In the genomic region with DNA sequence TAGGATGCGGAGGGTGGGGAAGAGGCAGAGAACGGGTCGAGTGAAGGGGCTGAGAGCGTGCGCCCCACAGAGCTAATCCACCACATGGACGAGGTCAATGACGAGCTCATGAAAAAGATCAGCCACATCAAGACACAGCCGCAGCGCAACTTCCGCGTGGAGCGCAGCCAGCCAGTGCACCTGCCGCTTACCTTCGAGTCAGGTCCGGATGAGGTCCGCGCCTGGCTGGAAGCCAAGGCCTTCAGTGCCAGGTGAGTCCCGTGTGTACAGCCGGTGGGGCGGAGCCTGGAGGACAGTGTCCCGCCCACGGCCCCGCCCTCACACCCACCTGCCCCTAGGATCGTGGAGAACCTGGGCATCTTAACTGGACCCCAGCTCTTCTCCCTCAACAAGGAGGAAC, we compare ENCODE assay signal across 9 mouse cellular contexts. TPM values are rescaled to one million over a fixed set of nuclear protein-coding genes. Genes with fewer than 3 reads are reported as not detected.
A peak's percentile ranks its signal among the peaks of the same experiment; 100 is the strongest.
DNase-seq lines count a peak whose midpoint lies in the region; ATAC-seq and TF ChIP-seq lines count a peak whose summit lies in the region.
"Had no signal": no experiment of that assay in that cellular context is flagged by ENCODE, and none has a peak within 500 bp of the region (broad histone marks: within the 10 kb centered on the region; RNA-seq: fewer than 3 reads in every experiment).

No protein-coding gene starts in this region.

- no peak for DNase-seq in embryonic facial prominence, embryonic 10.5 days (ENCODE audit: low spot score)
- no peak for DNase-seq in ES-E14 (ENCODE audit: low read depth, low spot score)
- peak; percentile 65 for DNase-seq in lung, postnatal 10 days
- DNase-seq in gastrocnemius, adult 8-10 months (ENCODE audit: low spot score in 2 of 2): no peak
- no peak for DNase-seq in adrenal gland, postnatal 14 days
- no peak for DNase-seq in heart, postnatal 25 days (ENCODE audit: low spot score)

- in situ Hi-C loops in ES-E14 (cut with MboI; ENCODE audit: low sequenced_read_pairs in 2 of 2, unreplicated experiment in 2 of 2): no loop called here

- no peaks in the 10 kb centered on the region for H3K9me3 ChIP-seq in embryonic facial prominence, embryonic 12.5 days
- H3K9me3 ChIP-seq in embryonic facial prominence, embryonic 10.5 days: no peaks in the 10 kb centered on the region
- no peaks in the 10 kb centered on the region for H3K9me3 ChIP-seq in ES-E14 (ENCODE audit: control insufficient read depth, insufficient read depth, low read depth, low read length)
- H3K9me3 ChIP-seq in intestine, embryonic 15.5 days: no peaks in the 10 kb centered on the region
- H3K9me3 ChIP-seq: megakaryocyte, embryonic 14.5 days had no signal

- no peaks in the 10 kb centered on the region for H3K36me3 ChIP-seq in embryonic facial prominence, embryonic 12.5 days
- H3K36me3 ChIP-seq in embryonic facial prominence, embryonic 10.5 days (replicated peaks): no peaks in the 10 kb centered on the region
- no peaks in the 10 kb centered on the region for H3K36me3 ChIP-seq in ES-E14 (ENCODE audit: control insufficient read depth, insufficient read depth, low read length, poor library complexity, severe bottlenecking)
- 0 out of 2 replicates have a peak, but pooled peaks cover 2% of the 10 kb centered on the region for H3K36me3 ChIP-seq in intestine, embryonic 15.5 days

- no peak overlapping the region for H3K4me3 ChIP-seq in embryonic facial prominence, embryonic 12.5 days
- no peak overlapping the region for H3K4me3 ChIP-seq in embryonic facial prominence, embryonic 10.5 days
- H3K4me3 ChIP-seq in ES-E14 (ENCODE audit: insufficient read depth in 1 of 2, low read depth in 1 of 2, low read length in 2 of 2, poor library complexity in 1 of 2, severe bottlenecking in 1 of 2): peak overlapping the region in 1 of 2 experiments; percentile 57; a peak in 3 of 4 replicates
- H3K4me3 ChIP-seq in intestine, embryonic 15.5 days (replicated peaks): no peak overlapping the region
- H3K4me3 ChIP-seq: megakaryocyte, embryonic 14.5 days had no signal

- WGBS in embryonic facial prominence, embryonic 12.5 days: 13% methylated on average over 24 of the region's 24 CpGs
- 12% methylated on average over 24 of the region's 24 CpGs for WGBS in embryonic facial prominence, embryonic 10.5 days
- 14% methylated on average over 24 of the region's 24 CpGs for WGBS in intestine, embryonic 15.5 days

- intact Hi-C loops in heart, postnatal 25 days (cut with DNase I): loop anchor here (5.0 to 10.0 kb wide), 2 partner anchors 99 to 267 kb away; no protein-coding TSS in a partner anchor

- ATAC-seq in embryonic facial prominence, embryonic 12.5 days (ENCODE audit: insufficient number of reproducible peaks, insufficient read depth, low FRiP score, low TSS enrichment): no peak
- peak; percentile 87 for ATAC-seq in intestine, embryonic 15.5 days

- H3K27me3 ChIP-seq in embryonic facial prominence, embryonic 12.5 days: peaks cover 24% of the 10 kb centered on the region
- H3K27me3 ChIP-seq in embryonic facial prominence, embryonic 10.5 days (replicated peaks; ENCODE audit: low read depth, poor library complexity, severe bottlenecking): peaks cover 59% of the 10 kb centered on the region
- H3K27me3 ChIP-seq in intestine, embryonic 15.5 days (replicated peaks): no peaks in the 10 kb centered on the region; the same call in 1 of the 2 replicates

- H3K4me1 ChIP-seq in embryonic facial prominence, embryonic 12.5 days: no peaks in the 10 kb centered on the region
- H3K4me1 ChIP-seq in embryonic facial prominence, embryonic 10.5 days: peaks cover 9% of the 10 kb centered on the region; the same call in 1 of the 2 replicates
- H3K4me1 ChIP-seq in ES-E14 (ENCODE audit: control insufficient read depth in 2 of 2, insufficient read depth in 2 of 2, low read length in 2 of 2, poor library complexity in 1 of 2): peaks cover 0 to 9% of the 10 kb centered on the region in 2 experiments; a peak in 2 of 4 replicates
- H3K4me1 ChIP-seq in intestine, embryonic 15.5 days (replicated peaks): peaks cover 10% of the 10 kb centered on the region; the same call in 1 of the 2 replicates

- 0 out of 2 replicates have a peak overlapping the region, but pooled peaks have one; percentile 7 for H3K4me2 ChIP-seq in embryonic facial prominence, embryonic 12.5 days (replicated peaks)
- 0 out of 2 replicates have a peak overlapping the region, but pooled peaks have one; percentile 9 for H3K4me2 ChIP-seq in intestine, embryonic 15.5 days (replicated peaks)

- no peak overlapping the region for H3K9ac ChIP-seq in embryonic facial prominence, embryonic 12.5 days
- peak overlapping the region; percentile 6; the same call in 1 of the 2 replicates for H3K9ac ChIP-seq in ES-E14 (ENCODE audit: insufficient read depth, low read depth, low read length, poor library complexity, severe bottlenecking)
- H3K9ac ChIP-seq in intestine, embryonic 15.5 days: no peak overlapping the region

- no peak overlapping the region for H3K27ac ChIP-seq in embryonic facial prominence, embryonic 12.5 days
- H3K27ac ChIP-seq in embryonic facial prominence, embryonic 10.5 days (replicated peaks): no peak overlapping the region
- no peak overlapping the region for H3K27ac ChIP-seq in ES-E14 (ENCODE audit: insufficient read depth, low read depth, low read length, poor library complexity, severe bottlenecking)
- peak overlapping the region; percentile 36; the same call in 1 of the 2 replicates for H3K27ac ChIP-seq in intestine, embryonic 15.5 days

TF ChIP-seq in ES-E14, 5 proteins besides CTCF, POLR2A, EP300 and RAD21:
- TF ChIP-seq CHD2 (IDR thresholded peaks at IDR 0.05; ENCODE audit: low read depth, low read length): no peak
- no peak for TF ChIP-seq ZNF384 (IDR thresholded peaks at IDR 0.05; ENCODE audit: low read depth, low read length)

RNA-seq across cellular contexts. Expression of a gene that starts 22.8 kb away (rescaled TPM):
- polyA plus RNA-seq in embryonic facial prominence, embryonic 12.5 days (2016; fragmentation: Nextera tagmentation; extraction: Ambion mirVana): 5.6 and 5.7 TPM in 2 replicates
- polyA plus RNA-seq in embryonic facial prominence, embryonic 10.5 days (2016; fragmentation: Nextera tagmentation; extraction: Ambion mirVana): 12.1 and 13.0 TPM in 2 replicates
- total RNA-seq in ES-E14 (2012; rRNA removed): 9.7 and 10.4 TPM in 2 replicates
- 117 and 133 TPM in 2 replicates for polyA plus RNA-seq in intestine, embryonic 15.5 days (2015; fragmentation: Nextera tagmentation; extraction: Ambion mirVana)
- 1 to 10 TPM; 1.3 to 3.4 (median 2.2) TPM for total RNA-seq in gastrocnemius, adult 8-10 months (2022)
- 5.1 and 5.5 TPM in 2 replicates for total RNA-seq in adrenal gland, postnatal 14 days (2021)
- total RNA-seq in heart, postnatal 25 days (2021): 1 to 10 TPM; 3.2 to 4.3 TPM

RNA-seq across cellular contexts. Expression of a gene that starts 30.5 kb away (rescaled TPM):
- polyA plus RNA-seq in embryonic facial prominence, embryonic 12.5 days (2016; fragmentation: Nextera tagmentation; extraction: Ambion mirVana): 303 and 306 TPM in 2 replicates
- 297 and 299 TPM in 2 replicates for polyA plus RNA-seq in embryonic facial prominence, embryonic 10.5 days (2016; fragmentation: Nextera tagmentation; extraction: Ambion mirVana)
- total RNA-seq in ES-E14 (2012; rRNA removed): 327 and 432 TPM in 2 replicates
- polyA plus RNA-seq in intestine, embryonic 15.5 days (2015; fragmentation: Nextera tagmentation; extraction: Ambion mirVana): 458 and 460 TPM in 2 replicates
- 10 to 100 TPM; 81.4 to 87.7 (median 84.4) TPM for total RNA-seq in gastrocnemius, adult 8-10 months (2022)
- 479 and 481 TPM in 2 replicates for total RNA-seq in adrenal gland, postnatal 14 days (2021)
- total RNA-seq in heart, postnatal 25 days (2021): 100 to 1,000 TPM; 124 to 126 TPM

RNA-seq across cellular contexts. Expression of a gene that starts 34.0 kb away (rescaled TPM):
- 54.3 and 56.7 TPM in 2 replicates for polyA plus RNA-seq in embryonic facial prominence, embryonic 12.5 days (2016; fragmentation: Nextera tagmentation; extraction: Ambion mirVana)
- polyA plus RNA-seq in embryonic facial prominence, embryonic 10.5 days (2016; fragmentation: Nextera tagmentation; extraction: Ambion mirVana): 44.9 and 49.0 TPM in 2 replicates
- total RNA-seq in ES-E14 (2012; rRNA removed): 7.3 and 9.7 TPM in 2 replicates
- polyA plus RNA-seq in intestine, embryonic 15.5 days (2015; fragmentation: Nextera tagmentation; extraction: Ambion mirVana): 35.1 and 35.6 TPM in 2 replicates
- 10 to 100 TPM in 3 of 4 experiments, 1 to 10 TPM in 1; 9.1 to 11.5 (median 11.3) TPM for total RNA-seq in gastrocnemius, adult 8-10 months (2022)
- 22.9 and 25.6 TPM in 2 replicates for total RNA-seq in adrenal gland, postnatal 14 days (2021)
- total RNA-seq in heart, postnatal 25 days (2021): 10 to 100 TPM; 13.5 to 13.9 TPM

RNA-seq across cellular contexts. Expression of a gene that starts 34.0 kb away (rescaled TPM):
- polyA plus RNA-seq in embryonic facial prominence, embryonic 12.5 days (2016; fragmentation: Nextera tagmentation; extraction: Ambion mirVana): 75.4 and 83.4 TPM in 2 replicates
- 57.9 and 65.0 TPM in 2 replicates for polyA plus RNA-seq in embryonic facial prominence, embryonic 10.5 days (2016; fragmentation: Nextera tagmentation; extraction: Ambion mirVana)
- 23.7 and 31.1 TPM in 2 replicates for total RNA-seq in ES-E14 (2012; rRNA removed)
- polyA plus RNA-seq in intestine, embryonic 15.5 days (2015; fragmentation: Nextera tagmentation; extraction: Ambion mirVana): 63.1 and 63.5 TPM in 2 replicates
- 10 to 100 TPM; 10.6 to 15.1 (median 12.7) TPM for total RNA-seq in gastrocnemius, adult 8-10 months (2022)
- total RNA-seq in adrenal gland, postnatal 14 days (2021): 32.5 and 41.2 TPM in 2 replicates
- total RNA-seq in heart, postnatal 25 days (2021): 10 to 100 TPM; 16.4 to 17.1 TPM

RNA-seq across cellular contexts. Expression of a gene that starts 52.4 kb away (rescaled TPM):
- polyA plus RNA-seq in embryonic facial prominence, embryonic 12.5 days (2016; fragmentation: Nextera tagmentation; extraction: Ambion mirVana): 62.2 and 68.5 TPM in 2 replicates
- 48.5 and 50.8 TPM in 2 replicates for polyA plus RNA-seq in embryonic facial prominence, embryonic 10.5 days (2016; fragmentation: Nextera tagmentation; extraction: Ambion mirVana)
- total RNA-seq in ES-E14 (2012; rRNA removed): 25.9 and 41.2 TPM in 2 replicates
- 47.4 and 49.2 TPM in 2 replicates for polyA plus RNA-seq in intestine, embryonic 15.5 days (2015; fragmentation: Nextera tagmentation; extraction: Ambion mirVana)
- total RNA-seq in gastrocnemius, adult 8-10 months (2022): 1 to 10 TPM; 6.5 to 9.8 (median 7.8) TPM
- 22.5 and 36.2 TPM in 2 replicates for total RNA-seq in adrenal gland, postnatal 14 days (2021)
- 10 to 100 TPM; 13.8 to 14.2 TPM for total RNA-seq in heart, postnatal 25 days (2021)
